In the genomic region with DNA sequence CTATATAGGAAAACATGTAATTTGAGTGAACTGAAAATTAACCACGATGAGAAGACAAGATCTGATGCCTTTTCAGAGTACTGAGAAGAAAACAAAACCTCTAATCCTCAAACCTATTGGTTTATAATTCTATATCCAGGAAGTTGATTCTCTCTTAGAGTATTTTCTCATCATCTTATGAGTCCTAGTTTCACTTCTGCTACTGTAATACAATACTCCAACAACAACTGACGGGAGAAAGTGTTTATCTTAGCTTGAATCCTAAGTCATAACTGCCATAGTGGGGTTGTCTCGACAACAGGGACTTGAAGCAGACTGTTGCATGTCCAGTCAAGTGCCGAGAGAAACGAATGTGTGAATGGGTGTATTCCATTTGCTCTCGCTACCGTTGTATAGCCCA, we compare ENCODE assay signal across 12 mouse cellular contexts.
"Had no signal": no experiment of that assay in that cellular context is flagged by ENCODE, and none has a peak within 500 bp of the region (broad histone marks: within the 10 kb centered on the region; RNA-seq: fewer than 3 reads in every experiment).

No protein-coding gene starts in this region.

- H3K4me2 ChIP-seq: lung, embryonic 14.5 days; midbrain, embryonic 12.5 days; neural tube, embryonic 12.5 days had no signal

- H3K36me3 ChIP-seq: midbrain, embryonic 10.5 days; midbrain, embryonic 12.5 days; neural tube, embryonic 12.5 days had no signal

- H3K9ac ChIP-seq: lung, embryonic 14.5 days; midbrain, embryonic 12.5 days; neural tube, embryonic 12.5 days had no signal

- DNase-seq: lung, adult 18-20 months; lung, embryonic 14.5 days; lung, postnatal 10 days; lung, postnatal 4 days; midbrain, embryonic 14.5 days; right cerebral cortex, postnatal 14 days; thymus, adult 18-20 months; thymus, postnatal 14 days; thymus, postnatal 36 days had no signal

- H3K4me1 ChIP-seq: midbrain, embryonic 10.5 days; midbrain, embryonic 12.5 days; neural tube, embryonic 12.5 days had no signal

- H3K27me3 ChIP-seq: midbrain, embryonic 12.5 days; neural tube, embryonic 12.5 days had no signal

- H3K9me3 ChIP-seq: midbrain, embryonic 10.5 days; midbrain, embryonic 12.5 days; neural tube, embryonic 12.5 days had no signal

- H3K27ac ChIP-seq: midbrain, embryonic 10.5 days; midbrain, embryonic 12.5 days; neural tube, embryonic 12.5 days had no signal

- H3K4me3 ChIP-seq: midbrain, embryonic 10.5 days; midbrain, embryonic 12.5 days; neural tube, embryonic 12.5 days had no signal
